Mouse (Mus musculus) kidney, adult 2 months (tissue): ENCODE data around the gene Foxi3.

Experiments used
- CTCF ChIP-seq: fragments of 200-500 bp; conservative IDR thresholded peaks from 2 replicates; pipeline ENCODE4 v1.5.1; 2011; ENCODE audit warnings: low read depth, mild to moderate bottlenecking, control low read depth, low read length, moderate library complexity, mixed read lengths; ENCODE audit not compliant: insufficient read depth, insufficient read length
- POLR2A ChIP-seq: fragments of 200-500 bp; IDR thresholded peaks from one replicate; pipeline ENCODE4 v1.6.1; 2011; ENCODE audit warnings: low read depth, low read length, control low read depth

- TF ChIP-seq CTCF (no peak), POLR2A (no peak)
Observed at GRCm38 (mm10) chr6:70910285-70910684, 46.0 kb upstream of the Foxi3 start.
